Mouse (Mus musculus): ENCODE results near the gene Endod1.

Gene Endod1

GRCm38 (mm10) chr9:14335829-14336228 is 45.5 kb downstream of the Endod1 start:
- DNase-seq (ENCODE audit: extremely low read depth, insufficient read length, low spot score), result no peak

DNA sequence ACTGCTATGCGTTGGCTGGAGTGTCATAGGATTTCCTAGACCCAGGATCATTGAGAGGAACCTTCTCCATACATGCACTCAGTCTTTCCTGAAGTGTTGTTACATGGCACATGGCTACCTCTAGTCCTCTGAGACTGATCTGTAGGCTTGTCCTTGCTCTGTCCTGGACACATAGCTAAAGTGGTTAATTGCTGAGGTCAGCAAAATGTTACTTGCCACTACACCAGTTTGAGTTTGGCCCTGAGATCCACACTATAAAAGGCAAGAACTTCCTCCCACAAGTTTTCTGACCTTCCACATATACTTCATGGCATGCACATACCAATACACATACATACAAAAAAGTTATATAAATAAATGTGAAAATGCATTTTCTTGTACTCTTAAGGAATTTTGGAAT is 64.7 kb downstream of the Endod1 start:
- no peak for DNase-seq (ENCODE audit: extremely low read depth, insufficient read length, low spot score)

- no peak for DNase-seq (ENCODE audit: extremely low read depth, insufficient read length, low spot score)
These were observed 66.8 kb downstream of the Endod1 start for GRCm38 (mm10) chr9:14314477-14314876.

DNA sequence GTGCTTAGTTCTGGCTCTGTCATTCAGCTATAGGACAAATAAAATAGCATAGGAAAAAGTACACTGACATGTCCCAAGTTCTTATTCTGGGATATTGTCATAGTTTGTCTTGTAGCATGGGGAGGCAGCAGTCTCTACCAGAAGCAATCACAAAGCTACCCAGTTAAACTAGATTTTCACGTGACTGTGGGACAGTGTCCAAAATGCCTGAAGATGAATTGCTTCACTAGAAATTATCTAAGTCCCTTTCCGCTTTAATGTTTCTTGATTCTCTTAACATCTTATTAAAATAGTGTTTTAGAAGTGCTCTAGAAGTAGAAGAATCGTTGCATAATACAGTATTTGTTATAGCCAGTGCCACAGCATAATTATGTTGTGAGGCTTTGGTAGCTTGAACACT is 67.3 kb downstream of the Endod1 start:
- no peak for DNase-seq (ENCODE audit: extremely low read depth, insufficient read length, low spot score)

DNA sequence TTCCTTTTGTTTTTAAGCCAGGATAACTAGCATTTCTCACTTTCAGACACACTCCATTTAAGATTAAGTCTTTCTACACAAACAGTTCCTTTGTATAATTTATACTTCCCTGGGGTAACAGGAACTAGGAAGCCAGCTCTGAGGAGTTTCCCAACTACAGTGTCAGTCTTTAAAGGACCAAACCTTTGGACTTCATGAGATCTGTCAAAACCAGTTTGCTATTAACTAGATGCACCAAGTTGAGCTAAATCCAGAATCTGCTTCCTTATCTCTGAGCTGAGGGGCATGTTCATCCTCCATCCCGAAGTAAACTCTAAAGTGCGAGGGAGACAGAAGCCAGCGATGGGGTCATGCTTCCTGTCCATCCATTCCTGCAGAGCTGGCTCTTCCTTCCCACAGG is 74.0 kb downstream of the Endod1 start:
- no peak for DNase-seq (ENCODE audit: extremely low read depth, insufficient read length, low spot score)

DNA sequence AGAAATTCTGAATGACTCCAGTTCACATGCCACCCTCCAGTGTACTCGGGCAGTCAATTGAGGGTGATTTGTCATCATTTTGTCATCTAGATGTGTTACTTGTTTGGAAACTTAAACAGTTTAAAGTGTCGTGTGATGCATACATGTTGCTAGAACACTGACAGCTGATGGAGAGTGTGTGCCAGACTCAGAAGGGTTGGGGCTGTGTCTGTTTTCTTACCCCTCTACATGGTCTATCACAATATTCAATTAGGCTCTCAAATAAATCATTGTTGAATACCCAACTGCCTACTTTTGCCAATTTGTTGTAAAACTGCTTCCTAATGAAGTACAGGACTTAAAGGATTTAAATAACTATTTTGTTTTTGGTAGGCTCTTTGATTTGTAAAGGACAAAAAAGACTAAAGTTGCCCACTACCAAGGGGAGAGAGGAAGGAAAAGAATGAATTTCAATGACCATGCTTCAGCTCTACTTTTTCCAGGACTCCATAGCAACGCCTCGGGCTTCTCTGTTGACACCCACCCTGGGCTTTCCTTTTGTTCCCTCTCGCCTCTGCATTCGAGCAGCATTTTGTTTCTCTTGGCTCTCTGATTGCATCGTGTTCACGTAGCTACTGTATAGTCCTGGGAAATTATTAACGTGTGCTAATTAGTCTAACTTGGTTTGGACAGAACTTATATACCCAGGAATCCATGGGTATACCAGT is 76.9 kb downstream of the Endod1 start:
- DNase-seq (ENCODE audit: extremely low read depth, insufficient read length, low spot score), result no peak

All from 3134 (cell line).